Mouse (Mus musculus) hindbrain, embryonic 12.5 days (tissue): ENCODE data around the gene Gab2. TPM values are rescaled to one million over a fixed set of nuclear protein-coding genes. Genes with fewer than 3 reads are reported as not detected.

Experiments used
- ATAC-seq: fragments of 200-750 bp; cut with Nextera tagmentation; 2 replicates; pipeline ENCODE4 v1.8.0; 2017; ENCODE audit warnings: moderate TSS enrichment; ENCODE audit not compliant: low FRiP score
- H3K27ac ChIP-seq: fragments of 300-500 bp; sonication (generic); 2 replicates; pipeline ENCODE4 v1.5.1; 2016; ENCODE audit warnings: mild to moderate bottlenecking
- H3K27me3 ChIP-seq: fragments of 300-500 bp; sonication (generic); 2 replicates; pipeline ENCODE4 v1.6.1; 2016; ENCODE audit warnings: mild to moderate bottlenecking
- H3K36me3 ChIP-seq: fragments of 300-500 bp; sonication (generic); 2 replicates; pipeline ENCODE4 v1.6.1; 2016; ENCODE audit warnings: mild to moderate bottlenecking
- H3K4me1 ChIP-seq: fragments of 300-500 bp; sonication (generic); 2 replicates; pipeline ENCODE4 v1.6.1; 2016
- H3K4me2 ChIP-seq: fragments of 300-500 bp; sonication (generic); replicated peaks from 2 replicates; pipeline ENCODE4 v1.6.1; 2016; ENCODE audit warnings: mild to moderate bottlenecking
- H3K4me3 ChIP-seq: fragments of 300-500 bp; sonication (generic); 2 replicates; pipeline ENCODE4 v1.5.1; 2016; ENCODE audit warnings: mild to moderate bottlenecking
- H3K9ac ChIP-seq: fragments of 300-500 bp; sonication (generic); 2 replicates; pipeline ENCODE4 v1.6.1; 2016; ENCODE audit warnings: mild to moderate bottlenecking, moderate library complexity
- H3K9me3 ChIP-seq: fragments of 300-500 bp; sonication (generic); replicated peaks from 2 replicates; pipeline ENCODE4 v1.6.1; 2016; ENCODE audit warnings: mild to moderate bottlenecking
- WGBS: fragments of 180-500 bp; shearing (Covaris S2); methylation state at CpG from one replicate; pipeline ENCODE4 v1.1.7; 2016; 5-methylcytosine and 5-hydroxymethylcytosine counted together
- polyA plus RNA-seq: library from polyadenylated mRNA; unstranded; fragments of >200 nt; fragmentation: Nextera tagmentation; extraction: Ambion mirVana; gene quantifications from 2 replicates; pipeline ENCODE4 v1.2.1, GENCODE M21; 2016

The Gab2 gene
- polyA plus RNA-seq, 1 experiment from 2014 or later = 16.1 TPM

GRCm38 (mm10) chr7:97345229-97345871, 264.0 kb downstream of the Gab2 start:
- H3K27ac ChIP-seq = no peak overlapping the region
- no peak overlapping the region for H3K9ac ChIP-seq
- no peak overlapping the region for H3K4me2 ChIP-seq
- H3K27me3 ChIP-seq = no peaks in the 10 kb centered on the region
- no peak for ATAC-seq
- H3K36me3 ChIP-seq = peaks cover 10% of the 10 kb centered on the region
- H3K4me3 ChIP-seq = no peak overlapping the region
- H3K9me3 ChIP-seq = no peaks in the 10 kb centered on the region
- peaks cover 3% of the 10 kb centered on the region; the same call in 1 of the 2 replicates for H3K4me1 ChIP-seq
- WGBS = 69% methylated on average over 10 of the region's 10 CpGs

GRCm38 (mm10) chr7:97346111-97346821, 264.9 kb downstream of the Gab2 start:
- H3K27me3 ChIP-seq = no peaks in the 10 kb centered on the region
- ATAC-seq = no peak
- 77% methylated on average over 9 of the region's 9 CpGs for WGBS

GRCm38 (mm10) chr7:97346822-97347166, 265.4 kb downstream of the Gab2 start:
- H3K9ac ChIP-seq = no peak overlapping the region; the same call in 1 of the 2 replicates
- peaks cover 10% of the 10 kb centered on the region for H3K36me3 ChIP-seq
- 69% methylated on average over 4 of the region's 4 CpGs for WGBS
- H3K4me2 ChIP-seq = no peak overlapping the region
- no peaks in the 10 kb centered on the region for H3K9me3 ChIP-seq
- H3K4me1 ChIP-seq = peaks cover 8% of the 10 kb centered on the region
- no peak for ATAC-seq
- no peak overlapping the region for H3K27ac ChIP-seq
- H3K4me3 ChIP-seq = no peak overlapping the region
- H3K27me3 ChIP-seq = no peaks in the 10 kb centered on the region

More at GRCm38 (mm10) chr7:97346111-97346821, 264.9 kb downstream of the Gab2 start:
- peaks cover 4% of the 10 kb centered on the region for H3K4me1 ChIP-seq
- peaks cover 10% of the 10 kb centered on the region for H3K36me3 ChIP-seq
- no peak overlapping the region for H3K4me2 ChIP-seq
- no peak overlapping the region for H3K27ac ChIP-seq
- no peak overlapping the region for H3K4me3 ChIP-seq
- no peak overlapping the region; the same call in 1 of the 2 replicates for H3K9ac ChIP-seq
- no peaks in the 10 kb centered on the region for H3K9me3 ChIP-seq

GRCm38 (mm10) chr7:97347464-97347863, 266.1 kb downstream of the Gab2 start:
- ATAC-seq = no peak
- H3K4me2 ChIP-seq = no peak overlapping the region
- 93% methylated on average over 15 of the region's 15 CpGs for WGBS

GRCm38 (mm10) chr7:97348318-97348717, 266.9 kb downstream of the Gab2 start:
- Histone ChIP-seq H3K4me1 (peaks cover 8% of the 10 kb centered on the region), H3K9me3 (no peaks in the 10 kb centered on the region), H3K9ac (no peak overlapping the region), H3K4me3 (no peak overlapping the region), H3K27ac (no peak overlapping the region), H3K27me3 (no peaks in the 10 kb centered on the region), H3K36me3 (peaks cover 10% of the 10 kb centered on the region), H3K4me2 (no peak overlapping the region)
- WGBS = 77% methylated on average over 3 of the region's 3 CpGs
- no peak for ATAC-seq

More at GRCm38 (mm10) chr7:97347464-97347863, 266.1 kb downstream of the Gab2 start:
- Histone ChIP-seq H3K27ac (no peak overlapping the region), H3K36me3 (peaks cover 10% of the 10 kb centered on the region), H3K9me3 (no peaks in the 10 kb centered on the region), H3K4me1 (peaks cover 8% of the 10 kb centered on the region), H3K4me3 (no peak overlapping the region), H3K27me3 (no peaks in the 10 kb centered on the region), H3K9ac (no peak overlapping the region)

GRCm38 (mm10) chr7:97348836-97349235, 267.4 kb downstream of the Gab2 start:
- ATAC-seq = no peak
- no peaks in the 10 kb centered on the region for H3K27me3 ChIP-seq
- no peak overlapping the region for H3K4me2 ChIP-seq
- peaks cover 10% of the 10 kb centered on the region for H3K36me3 ChIP-seq
- WGBS = 81% methylated on average over 5 of the region's 5 CpGs
- peaks cover 8% of the 10 kb centered on the region for H3K4me1 ChIP-seq
- no peak overlapping the region for H3K27ac ChIP-seq
- H3K9ac ChIP-seq = no peak overlapping the region
- no peaks in the 10 kb centered on the region for H3K9me3 ChIP-seq
- H3K4me3 ChIP-seq = no peak overlapping the region

GRCm38 (mm10) chr7:97349438-97349837, 268.1 kb downstream of the Gab2 start:
- H3K9me3 ChIP-seq = no peaks in the 10 kb centered on the region
- 83% methylated on average over 6 of the region's 6 CpGs for WGBS
- peaks cover 10% of the 10 kb centered on the region for H3K36me3 ChIP-seq
- no peak for ATAC-seq
- H3K4me1 ChIP-seq = peaks cover 8% of the 10 kb centered on the region
- H3K4me3 ChIP-seq = no peak overlapping the region
- H3K9ac ChIP-seq = no peak overlapping the region
- H3K27ac ChIP-seq = no peak overlapping the region
- no peak overlapping the region for H3K4me2 ChIP-seq
- no peaks in the 10 kb centered on the region for H3K27me3 ChIP-seq

- H3K36me3 ChIP-seq = peaks cover 10% of the 10 kb centered on the region
- no peak overlapping the region for H3K27ac ChIP-seq
- WGBS = 86% methylated on average over 5 of the region's 5 CpGs
- no peaks in the 10 kb centered on the region for H3K27me3 ChIP-seq
- H3K9ac ChIP-seq = no peak overlapping the region
- peaks cover 8% of the 10 kb centered on the region; the same call in 1 of the 2 replicates for H3K4me1 ChIP-seq
- H3K9me3 ChIP-seq = no peaks in the 10 kb centered on the region
- ATAC-seq = no peak
- no peak overlapping the region for H3K4me2 ChIP-seq
- H3K4me3 ChIP-seq = no peak overlapping the region
These were observed 269.5 kb downstream of the Gab2 start for GRCm38 (mm10) chr7:97350891-97351290.

GRCm38 (mm10) chr7:97351792-97352513, 270.6 kb downstream of the Gab2 start:
- Histone ChIP-seq H3K4me3 (no peak overlapping the region), H3K4me2 (no peak overlapping the region), H3K9ac (no peak overlapping the region), H3K27me3 (no peaks in the 10 kb centered on the region), H3K9me3 (no peaks in the 10 kb centered on the region), H3K27ac (no peak overlapping the region), H3K4me1 (peaks cover 8% of the 10 kb centered on the region; the same call in 1 of the 2 replicates), H3K36me3 (peaks cover 10% of the 10 kb centered on the region)
- WGBS = 86% methylated on average over 11 of the region's 11 CpGs
- ATAC-seq = no peak

GRCm38 (mm10) chr7:97353356-97353755, 272.0 kb downstream of the Gab2 start:
- Histone ChIP-seq H3K4me2 (no peak overlapping the region), H3K4me3 (no peak overlapping the region), H3K9ac (no peak overlapping the region), H3K27ac (no peak overlapping the region), H3K36me3 (peaks cover 3% of the 10 kb centered on the region), H3K4me1 (peaks cover 8% of the 10 kb centered on the region; the same call in 1 of the 2 replicates), H3K9me3 (no peaks in the 10 kb centered on the region), H3K27me3 (no peaks in the 10 kb centered on the region)
- 91% methylated on average over 6 of the region's 6 CpGs for WGBS
- ATAC-seq = no peak

GRCm38 (mm10) chr7:97355068-97355841, 273.9 kb downstream of the Gab2 start:
- Histone ChIP-seq H3K4me2 (no peak overlapping the region), H3K9me3 (no peaks in the 10 kb centered on the region), H3K36me3 (no peaks in the 10 kb centered on the region), H3K27ac (no peak overlapping the region), H3K4me3 (no peak overlapping the region), H3K4me1 (peaks cover 8% of the 10 kb centered on the region; the same call in 1 of the 2 replicates), H3K9ac (no peak overlapping the region), H3K27me3 (no peaks in the 10 kb centered on the region)
- ATAC-seq = no peak
- WGBS = 41% methylated on average over 13 of the region's 13 CpGs

GRCm38 (mm10) chr7:97356253-97356652, 274.9 kb downstream of the Gab2 start:
- no peak for ATAC-seq
- H3K9ac ChIP-seq = no peak overlapping the region
- H3K9me3 ChIP-seq = no peaks in the 10 kb centered on the region
- no peaks in the 10 kb centered on the region for H3K27me3 ChIP-seq
- H3K4me3 ChIP-seq = no peak overlapping the region
- H3K27ac ChIP-seq = no peak overlapping the region
- H3K4me1 ChIP-seq = peaks cover 7% of the 10 kb centered on the region; the same call in 1 of the 2 replicates
- H3K36me3 ChIP-seq = no peaks in the 10 kb centered on the region
- 84% methylated on average over 5 of the region's 5 CpGs for WGBS
- no peak overlapping the region for H3K4me2 ChIP-seq
